Mouse (Mus musculus) forebrain, embryonic 14.5 days (tissue): ENCODE measurements around the gene Grin1. TPM values are rescaled to one million over a fixed set of nuclear protein-coding genes. Genes with fewer than 3 reads are reported as not detected.
A peak's percentile ranks its signal among the peaks of the same experiment; 100 is the strongest.

ENCODE experiments used
- ATAC-seq: fragments of 200-750 bp; cut with Nextera tagmentation; 2 replicates; pipeline ENCODE4 v1.8.0; 2017; ENCODE audit warnings: mild to moderate bottlenecking, moderate library complexity
- DNase-seq: peaks from one replicate; pipeline ENCODE4 v3.0.0-alpha.2; 2015; ENCODE audit warnings: low spot score
- H3K27ac ChIP-seq: fragments of 300-500 bp; sonication (generic); 2 replicates; pipeline ENCODE4 v1.5.1; 2014; ENCODE audit warnings: low read depth, mild to moderate bottlenecking, control low read depth, low read length, moderate library complexity
- H3K27me3 ChIP-seq: fragments of 300-500 bp; sonication (generic); replicated peaks from 2 replicates; pipeline ENCODE4 v1.6.1; 2014; ENCODE audit warnings: low read length, control low read depth, mixed read lengths; ENCODE audit not compliant: control insufficient read depth, insufficient read depth
- H3K36me3 ChIP-seq: fragments of 300-500 bp; sonication (generic); 2 replicates; pipeline ENCODE4 v1.6.1; 2014; ENCODE audit warnings: low read length, control low read depth; ENCODE audit not compliant: control insufficient read depth, insufficient read depth
- H3K4me1 ChIP-seq: fragments of 300-500 bp; sonication (generic); 2 replicates; pipeline ENCODE4 v1.6.1; 2014; ENCODE audit warnings: antibody characterized with exemption, low read length, control low read depth; ENCODE audit not compliant: control insufficient read depth, insufficient read depth
- H3K4me2 ChIP-seq: fragments of 300-500 bp; sonication (generic); 2 replicates; pipeline ENCODE4 v1.6.1; 2014; ENCODE audit warnings: mild to moderate bottlenecking, control low read depth, low read length
- H3K4me3 ChIP-seq: fragments of 300-500 bp; sonication (generic); 2 replicates; pipeline ENCODE4 v1.5.1; 2014; ENCODE audit warnings: low read depth, low read length, control low read depth
- H3K9ac ChIP-seq: fragments of 300-500 bp; sonication (generic); 2 replicates; pipeline ENCODE4 v1.6.1; 2014; ENCODE audit warnings: mild to moderate bottlenecking, low read length, control low read depth, moderate library complexity
- H3K9me3 ChIP-seq: fragments of 300-500 bp; sonication (generic); replicated peaks from 2 replicates; pipeline ENCODE4 v1.6.1; 2016; ENCODE audit warnings: low read length, control low read depth, mixed read lengths; ENCODE audit not compliant: control insufficient read depth
- WGBS: fragments of 180-500 bp; shearing (Covaris S2); extraction: QIAGEN DNeasy Blood & Tissue Kit; methylation state at CpG from one replicate; pipeline ENCODE4 v1.1.7; 2014; 5-methylcytosine and 5-hydroxymethylcytosine counted together
- polyA plus RNA-seq: library from polyadenylated mRNA; unstranded; fragments of >200 nt; fragmentation: Nextera tagmentation; extraction: Ambion mirVana; gene quantifications from 2 replicates; pipeline ENCODE4 v1.2.1, GENCODE M21; 2014

The Grin1 gene
- polyA plus RNA-seq, 1 experiment from 2014 or later, result 17.0 TPM

- Histone ChIP-seq H3K4me2 (peak overlapping the region; percentile 42), H3K27me3 (peaks cover 55% of the 10 kb centered on the region), H3K4me1 (no peaks in the 10 kb centered on the region), H3K27ac (no peak overlapping the region), H3K4me3 (peak overlapping the region; percentile 20), H3K36me3 (peaks cover 7% of the 10 kb centered on the region), H3K9ac (no peak overlapping the region), H3K9me3 (no peaks in the 10 kb centered on the region)
- DNase-seq (peak; percentile 32), ATAC-seq (no peak; the same call in 1 of the 2 replicates)
- 0% methylated on average over 18 of the region's 18 CpGs for WGBS
Observed at GRCm38 (mm10) chr2:25290816-25291130, 28.2 kb downstream of the Grin1 start.

- H3K9me3 ChIP-seq, result no peaks in the 10 kb centered on the region
- no peaks in the 10 kb centered on the region for H3K4me1 ChIP-seq
- 0 out of 2 replicates have a peak overlapping the region, but pooled peaks have one; percentile 35 for H3K9ac ChIP-seq
- no peak overlapping the region for H3K27ac ChIP-seq
- ATAC-seq, result no peak; the same call in 1 of the 2 replicates
- DNase-seq, result peak; percentile 46
- H3K27me3 ChIP-seq, result peaks cover 55% of the 10 kb centered on the region
- WGBS, result 2% methylated on average over 54 of the region's 54 CpGs
- peaks cover 12% of the 10 kb centered on the region for H3K36me3 ChIP-seq
- H3K4me3 ChIP-seq, result peak overlapping the region; percentile 20
- H3K4me2 ChIP-seq, result peak overlapping the region; percentile 42
Observed at GRCm38 (mm10) chr2:25290101-25290815, 28.7 kb downstream of the Grin1 start.

GRCm38 (mm10) chr2:25289651-25290050 lies 29.3 kb downstream of the Grin1 start, which contains the start of gene Lrrc26:
Gene Lrrc26, plus strand, starts transcription at chr2:25289915.
- peak; percentile 38 for DNase-seq
- Histone ChIP-seq H3K4me3 (peak within 1 kb of the TSS; percentile 20), H3K4me1 (no peaks in the 10 kb centered on the region), H3K9ac (0 out of 2 replicates have a peak within 1 kb of the TSS, but pooled peaks have one; percentile 35), H3K27me3 (peaks cover 55% of the 10 kb centered on the region), H3K27ac (no peak within 1 kb of the TSS), H3K9me3 (no peaks in the 10 kb centered on the region), H3K4me2 (peak within 1 kb of the TSS; percentile 42), H3K36me3 (peaks cover 18% of the 10 kb centered on the region)
- 5% methylated on average over 11 of the region's 11 CpGs for WGBS
- no peak for ATAC-seq

DNA sequence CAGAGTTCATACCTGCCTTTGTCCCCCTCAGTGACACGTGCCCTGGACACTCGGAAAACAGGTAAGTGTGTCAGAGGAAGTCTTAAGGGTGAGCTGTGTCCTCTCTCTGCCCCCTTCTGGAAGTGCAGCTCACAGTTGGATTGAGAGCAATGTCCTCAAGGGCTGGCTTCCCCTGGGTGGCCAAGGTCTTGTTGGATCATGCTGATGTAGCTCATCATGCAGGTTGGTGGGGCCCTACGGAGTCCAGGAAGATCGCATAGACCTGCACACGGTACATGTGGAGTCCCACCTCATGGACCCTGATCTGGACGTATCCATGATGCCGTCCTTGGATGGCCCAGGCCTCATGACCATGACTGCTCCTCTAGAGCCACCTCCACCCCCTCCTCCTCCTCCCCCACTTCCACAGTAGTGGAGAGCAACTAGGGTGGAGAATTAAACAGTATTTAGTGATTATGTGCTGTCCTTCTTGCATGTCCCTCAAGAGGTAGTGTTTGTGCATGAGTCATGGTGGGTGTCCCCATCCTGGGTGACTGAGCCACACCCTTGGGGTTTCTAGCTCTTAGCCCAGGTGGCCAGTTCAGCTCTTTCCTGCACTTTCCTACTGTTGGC lies 30.1 kb downstream of the Grin1 start:
- H3K4me2 ChIP-seq, result no peak overlapping the region
- ATAC-seq (no peak), DNase-seq (no peak)
- H3K9ac ChIP-seq, result no peak overlapping the region
- no peak overlapping the region for H3K4me3 ChIP-seq
- no peaks in the 10 kb centered on the region for H3K4me1 ChIP-seq
- no peak overlapping the region for H3K27ac ChIP-seq
- no peaks in the 10 kb centered on the region for H3K9me3 ChIP-seq
- 84% methylated on average over 7 of the region's 7 CpGs for WGBS
- H3K36me3 ChIP-seq, result peaks cover 26% of the 10 kb centered on the region
- H3K27me3 ChIP-seq, result peaks cover 55% of the 10 kb centered on the region

DNA sequence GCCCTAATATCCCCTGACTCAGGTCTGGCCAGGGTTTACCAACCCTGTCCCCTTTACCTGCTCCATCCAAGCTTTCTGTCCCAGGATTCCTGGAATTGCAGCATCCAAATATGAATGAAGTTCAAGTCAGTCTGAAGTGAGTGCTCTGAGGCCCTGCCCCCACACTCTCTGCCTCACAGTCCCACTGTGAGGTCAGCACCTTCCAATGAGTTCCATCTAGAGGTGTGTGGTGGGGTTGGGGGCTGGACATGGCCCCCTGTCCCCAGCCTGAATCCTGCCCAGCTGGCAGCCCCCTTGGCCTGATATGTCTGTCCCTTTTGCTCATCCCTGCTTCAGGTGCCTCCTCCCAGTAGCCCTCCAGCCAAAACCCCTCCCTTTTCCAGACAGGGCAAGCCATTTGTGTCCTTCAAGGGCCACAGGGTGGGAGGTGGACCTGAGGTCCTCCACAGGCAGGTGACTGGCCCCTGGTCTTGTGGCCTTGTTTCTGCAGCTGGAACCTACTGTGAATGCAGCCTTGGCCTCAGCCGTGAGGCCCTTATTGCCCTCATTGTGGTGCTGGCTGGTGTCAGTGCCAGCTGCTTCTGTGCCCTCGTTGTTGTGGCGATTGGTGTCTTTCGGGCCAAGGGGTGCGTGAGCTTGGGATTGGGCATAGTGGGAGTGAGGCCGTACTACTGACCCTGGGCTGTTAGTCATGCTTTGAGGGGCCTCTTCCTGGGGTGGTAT lies 30.9 kb downstream of the Grin1 start, which contains the start of gene Tmem210:
Tmem210 (plus strand) TSS at position 219 of the 723 bp plus-strand sequence.
- Histone ChIP-seq H3K4me1 (no peaks in the 10 kb centered on the region), H3K9ac (no peak within 1 kb of the TSS), H3K9me3 (no peaks in the 10 kb centered on the region), H3K27ac (no peak within 1 kb of the TSS), H3K4me3 (no peak within 1 kb of the TSS), H3K36me3 (peaks cover 34% of the 10 kb centered on the region), H3K27me3 (peaks cover 53% of the 10 kb centered on the region), H3K4me2 (no peak within 1 kb of the TSS)
- ATAC-seq (no peak), DNase-seq (no peak)
- 90% methylated on average over 6 of the region's 6 CpGs for WGBS

DNA sequence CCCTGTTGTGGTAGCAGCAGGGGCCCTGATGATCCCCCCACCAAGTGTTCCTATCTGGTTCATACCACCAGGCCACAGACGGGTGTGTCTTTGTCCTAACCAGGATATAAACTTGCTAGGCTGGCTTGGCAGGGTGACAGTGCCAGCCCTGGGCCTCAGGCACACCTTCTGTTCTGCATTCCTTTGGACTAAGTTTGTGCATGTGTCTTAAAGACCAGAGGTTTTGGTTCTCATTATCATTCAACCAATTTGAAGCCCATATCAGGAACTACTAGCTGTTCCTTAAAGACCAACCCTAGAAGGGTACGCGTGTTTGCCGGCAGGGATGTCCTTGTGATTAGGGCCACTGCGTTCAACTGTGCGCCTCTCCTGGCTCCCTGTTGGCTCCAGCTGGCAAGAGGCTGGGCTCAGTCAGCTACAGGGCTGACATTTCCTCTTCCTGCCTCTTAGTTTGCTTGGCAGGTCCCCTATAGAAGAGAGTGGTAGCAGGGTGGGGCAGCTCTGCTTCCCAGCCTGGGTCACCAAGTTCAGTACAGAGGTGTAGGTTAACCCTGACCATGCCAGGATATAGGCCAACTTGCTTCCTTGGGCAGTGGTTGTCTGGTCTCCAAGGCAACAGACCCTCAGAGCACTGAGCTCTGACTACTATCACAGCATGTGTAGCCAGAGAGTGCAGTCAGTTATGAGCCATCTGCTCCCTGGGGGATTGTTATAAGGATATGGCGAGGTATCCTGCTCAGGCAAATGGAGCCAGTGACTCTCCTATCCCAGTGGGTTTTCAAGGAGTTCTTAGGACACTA lies 31.9 kb downstream of the Grin1 start:
- Histone ChIP-seq H3K4me3 (no peak overlapping the region), H3K4me2 (no peak overlapping the region), H3K9me3 (no peaks in the 10 kb centered on the region), H3K4me1 (no peaks in the 10 kb centered on the region), H3K9ac (no peak overlapping the region), H3K36me3 (peaks cover 44% of the 10 kb centered on the region), H3K27me3 (peaks cover 42% of the 10 kb centered on the region), H3K27ac (no peak overlapping the region)
- no peak for ATAC-seq
- WGBS, result 67% methylated on average over 7 of the region's 7 CpGs
- DNase-seq, result no peak

GRCm38 (mm10) chr2:25286314-25286713 lies 32.7 kb downstream of the Grin1 start:
- Histone ChIP-seq H3K4me3 (no peak overlapping the region), H3K4me2 (no peak overlapping the region), H3K9me3 (no peaks in the 10 kb centered on the region), H3K9ac (no peak overlapping the region), H3K36me3 (peaks cover 50% of the 10 kb centered on the region), H3K4me1 (no peaks in the 10 kb centered on the region), H3K27me3 (peaks cover 35% of the 10 kb centered on the region), H3K27ac (no peak overlapping the region)
- ATAC-seq, result no peak
- DNase-seq, result no peak
- WGBS, result 86% methylated on average over 1 of the region's 1 CpGs

GRCm38 (mm10) chr2:25285551-25285950 lies 33.4 kb downstream of the Grin1 start:
- no peaks in the 10 kb centered on the region for H3K4me1 ChIP-seq
- H3K9ac ChIP-seq, result no peak overlapping the region
- H3K36me3 ChIP-seq, result peaks cover 57% of the 10 kb centered on the region
- H3K4me2 ChIP-seq, result no peak overlapping the region
- no peak overlapping the region for H3K4me3 ChIP-seq
- DNase-seq (no peak), ATAC-seq (no peak)
- no peaks in the 10 kb centered on the region for H3K9me3 ChIP-seq
- 95% methylated on average over 2 of the region's 2 CpGs for WGBS
- no peak overlapping the region for H3K27ac ChIP-seq
- H3K27me3 ChIP-seq, result peaks cover 27% of the 10 kb centered on the region
